Mouse (Mus musculus) fat pad, adult 2 months (tissue): ENCODE data around the gene Nde1.
A peak's percentile ranks its signal among the peaks of the same experiment; 100 is the strongest.
"Not testable (repeated sequence)": the region's sequence is repeated elsewhere in the genome, so short reads cannot be mapped to it uniquely, and the experiment has no call there.

Source experiments
- DNase-seq: peaks from one replicate; pipeline ENCODE4 v3.0.0-alpha.2; 2011; ENCODE audit warnings: low read depth, low spot score; ENCODE audit errors: extremely low read depth

Nde1 gene

GRCm38 (mm10) chr16:14162988-14163416, at the start of gene Nde1, which contains the start of gene Marf1:
TSS of gene Nde1 (plus strand) at chr16:14163275.
TSS of gene Marf1 (minus strand) at chr16:14163351.
- no peak for DNase-seq

- no peak for DNase-seq
These were observed 45.8 kb upstream of the Nde1 start for GRCm38 (mm10) chr16:14117299-14117698.

DNA sequence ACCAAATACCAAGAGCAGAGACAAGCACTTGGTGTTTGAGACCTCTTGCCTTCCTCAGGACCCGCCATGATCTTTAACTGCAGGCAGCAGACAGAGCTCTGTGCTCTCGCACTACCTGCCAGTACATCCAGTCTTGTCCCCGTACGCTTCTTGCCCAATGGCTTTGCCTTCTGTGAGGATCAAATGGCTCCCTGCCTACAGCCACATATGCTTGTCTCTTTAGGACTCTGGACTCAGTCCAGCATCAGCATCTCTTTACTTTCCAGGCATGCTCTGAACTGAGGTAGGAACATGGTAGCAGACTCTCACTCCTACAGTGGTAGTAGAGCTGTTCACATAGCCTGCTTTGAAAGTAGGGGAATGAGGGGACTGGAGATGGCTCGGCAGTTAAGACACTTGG, 42.1 kb upstream of the Nde1 start:
- DNase-seq: no peak

- DNase-seq: no peak
These were observed 41.5 kb upstream of the Nde1 start for GRCm38 (mm10) chr16:14121563-14121962.

GRCm38 (mm10) chr16:14122586-14122985, 40.5 kb upstream of the Nde1 start:
- no peak for DNase-seq

DNA sequence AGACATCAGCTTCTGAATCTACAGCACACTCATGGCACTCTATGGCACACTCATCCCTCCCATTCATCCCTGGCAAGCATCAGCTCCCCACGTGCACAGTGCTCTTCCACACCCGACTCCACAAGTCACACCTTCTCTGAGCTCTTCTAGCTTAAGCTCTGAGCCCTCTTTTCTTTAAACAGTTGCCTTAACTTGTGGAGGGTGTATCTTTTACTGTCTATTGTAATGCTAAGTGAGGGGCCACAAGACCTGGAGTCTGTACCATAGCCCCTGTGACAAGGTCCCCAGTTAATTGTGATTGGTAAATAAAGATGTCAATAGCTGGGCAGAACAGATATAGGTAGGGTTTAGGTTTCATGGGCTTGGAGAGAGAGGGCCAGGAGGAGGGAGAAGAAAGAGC, 39.2 kb upstream of the Nde1 start:
- no peak for DNase-seq

DNA sequence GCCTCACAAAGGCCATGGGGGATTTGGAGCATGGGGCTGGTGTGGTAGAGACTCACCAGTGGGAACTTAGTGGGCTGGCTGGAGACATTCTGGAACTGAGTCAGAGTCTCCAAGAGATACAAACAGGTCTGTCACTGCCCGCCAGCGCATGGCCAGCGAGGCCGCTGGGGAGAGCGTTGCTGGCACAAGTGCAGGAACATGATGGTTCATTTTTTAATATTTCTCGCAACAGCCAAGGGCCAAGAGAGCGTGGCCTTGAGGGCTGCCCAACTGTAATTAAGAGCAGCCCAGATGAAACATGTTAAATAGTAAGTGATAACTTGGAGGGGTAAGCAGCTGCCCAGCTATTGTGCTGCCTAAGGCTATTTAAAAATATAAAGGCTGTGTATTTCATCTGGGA, 38.4 kb upstream of the Nde1 start:
- DNase-seq: no peak

GRCm38 (mm10) chr16:14125253-14125652, 37.8 kb upstream of the Nde1 start:
- DNase-seq: no peak

DNA sequence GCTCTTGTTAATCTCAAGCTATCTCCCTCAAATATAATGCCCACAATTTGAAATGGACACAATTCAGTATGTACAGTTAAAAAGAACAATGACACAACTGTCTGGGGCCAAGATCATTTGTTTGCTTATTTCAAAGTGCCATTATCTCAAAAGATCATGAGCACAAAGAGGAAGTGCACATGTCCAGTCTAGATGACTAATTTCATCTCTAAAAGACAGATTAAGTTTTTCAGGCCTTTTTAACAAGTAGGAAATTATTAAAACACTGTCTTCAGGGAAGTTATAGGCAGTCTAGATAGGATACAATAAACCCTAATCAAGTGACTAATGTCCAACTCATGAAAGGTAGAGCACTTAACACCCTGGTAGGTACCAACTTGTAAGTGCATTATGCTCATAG, 34.1 kb upstream of the Nde1 start:
- no peak for DNase-seq

DNA sequence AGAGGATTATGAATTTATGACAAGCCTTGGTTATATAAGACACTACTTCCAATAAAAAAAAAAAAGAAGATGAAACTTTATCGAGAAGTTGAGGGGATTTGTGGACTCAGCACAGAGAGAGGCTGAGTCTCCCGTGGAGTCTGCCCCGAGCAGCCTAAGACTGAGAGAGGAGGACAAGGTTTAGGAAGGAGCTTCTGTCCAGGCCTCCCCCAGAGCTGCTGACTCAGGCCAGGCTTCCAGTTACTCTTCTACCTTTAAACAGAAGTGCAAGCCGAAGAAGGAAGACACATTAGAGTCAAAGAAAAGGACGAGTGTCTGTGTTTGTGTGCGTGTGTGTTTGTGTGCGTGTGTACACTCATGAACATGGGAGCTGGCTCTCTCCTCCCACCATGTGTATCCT, 32.3 kb upstream of the Nde1 start:
- no peak for DNase-seq

DNA sequence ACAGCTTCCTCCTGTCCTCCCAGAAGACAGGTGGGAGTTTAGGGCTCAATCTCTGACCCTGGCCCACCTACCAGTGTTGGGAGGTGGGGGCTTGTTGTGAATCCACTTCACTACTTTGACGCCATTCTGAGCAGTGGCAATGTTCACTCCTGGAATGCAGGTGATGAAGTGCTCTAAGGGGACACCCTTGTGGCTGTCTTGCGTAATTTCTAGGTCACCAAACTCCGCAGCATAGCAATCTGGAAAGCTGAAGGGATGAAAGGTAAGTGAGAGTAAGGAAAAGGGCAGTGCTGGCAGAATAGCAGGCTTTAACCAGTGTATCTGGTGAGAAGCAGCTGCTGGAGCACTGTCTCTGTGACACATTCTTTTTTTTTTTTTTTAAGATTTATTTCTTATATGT, 31.7 kb upstream of the Nde1 start:
- no peak for DNase-seq

DNA sequence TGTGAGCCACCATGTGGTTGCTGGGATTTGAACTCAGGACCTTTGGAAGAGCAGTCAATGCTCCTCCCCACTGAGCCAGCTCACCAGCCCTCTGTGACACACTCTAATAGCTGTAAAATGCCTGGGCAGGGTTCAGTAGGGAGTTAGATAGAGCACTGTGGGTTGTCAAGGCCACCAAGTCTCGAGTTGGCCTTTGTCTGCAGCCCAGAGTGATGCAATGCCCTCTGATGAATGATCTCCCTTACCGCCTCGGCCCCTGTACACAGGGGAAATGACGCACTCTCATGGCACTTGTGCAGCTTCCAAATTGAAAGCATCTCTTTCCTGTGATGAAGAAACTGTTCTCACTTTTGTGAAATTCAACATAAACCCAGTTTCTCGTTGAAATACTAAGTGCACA, 31.2 kb upstream of the Nde1 start:
- DNase-seq: no peak

GRCm38 (mm10) chr16:14135014-14135413, 28.1 kb upstream of the Nde1 start:
- DNase-seq: no peak

DNA sequence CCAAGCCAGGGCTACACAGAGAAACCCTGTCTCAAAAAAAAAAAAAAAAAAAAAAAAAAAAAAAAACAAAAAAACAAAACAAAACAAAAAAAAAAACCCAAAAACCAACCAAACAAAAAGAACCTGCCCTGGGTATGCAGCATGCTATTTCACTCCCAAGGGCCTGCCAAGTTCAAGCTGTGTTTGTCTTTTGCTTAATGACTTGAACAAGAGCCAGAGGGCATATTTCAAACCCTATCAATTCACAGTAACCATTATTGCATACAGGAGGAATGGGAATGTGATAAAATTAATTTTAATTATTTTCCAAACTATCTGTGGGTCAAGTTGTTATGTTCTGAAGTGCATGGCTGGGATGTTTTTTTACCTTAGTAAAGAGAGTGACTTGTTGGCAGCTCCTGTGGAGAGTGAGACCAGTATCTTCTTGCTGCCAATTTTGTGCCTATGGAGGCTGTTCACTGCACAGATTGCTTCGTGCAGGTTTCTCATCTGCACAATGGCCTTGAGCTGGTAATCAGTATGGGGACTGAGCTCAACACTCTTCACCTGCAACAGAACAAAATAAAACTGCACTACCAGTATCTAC, 25.0 kb upstream of the Nde1 start:
- no peak for DNase-seq

DNA sequence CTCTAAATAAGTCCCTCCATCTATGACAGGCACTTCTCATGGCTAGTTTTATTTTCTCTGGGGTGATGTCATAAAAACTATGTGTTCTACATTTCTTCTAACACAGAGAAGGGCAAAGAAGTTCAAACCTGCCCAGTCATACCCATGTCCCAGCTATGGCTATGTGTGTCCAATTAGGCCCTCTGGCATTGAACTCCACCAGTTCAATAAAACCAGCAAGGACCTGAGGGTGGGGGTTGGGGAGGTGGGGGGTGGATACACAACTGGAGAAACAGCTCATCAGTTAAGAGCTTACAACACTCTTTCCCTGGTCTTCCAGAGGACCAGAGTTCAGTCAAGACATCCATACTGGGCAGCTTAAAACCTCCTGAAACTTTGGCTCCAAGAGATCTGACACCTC, 24.0 kb upstream of the Nde1 start:
- no peak for DNase-seq

- no peak for DNase-seq
These were observed 19.8 kb upstream of the Nde1 start for GRCm38 (mm10) chr16:14143298-14143697.

DNA sequence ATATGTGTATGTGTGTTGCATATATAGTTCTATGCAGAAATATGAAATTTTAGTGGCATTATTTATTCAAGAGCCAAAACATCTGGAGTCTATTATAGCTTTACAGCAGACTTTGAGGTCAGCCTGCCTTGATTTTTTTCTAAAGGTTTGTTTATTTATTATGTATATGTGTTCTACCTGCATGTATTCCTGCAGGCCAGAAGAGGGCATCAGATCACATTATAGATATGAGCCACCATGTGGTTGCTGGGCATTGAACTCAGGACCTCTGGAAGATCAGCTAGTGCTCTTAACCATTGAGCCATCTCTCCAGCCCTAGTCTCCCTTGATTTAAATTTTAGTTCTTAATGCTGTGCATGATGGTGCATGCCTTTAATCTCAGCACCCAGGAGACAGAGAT, 15.4 kb upstream of the Nde1 start:
- no peak for DNase-seq

- DNase-seq: no peak
These were observed 11.4 kb upstream of the Nde1 start for GRCm38 (mm10) chr16:14151718-14152117.

DNA sequence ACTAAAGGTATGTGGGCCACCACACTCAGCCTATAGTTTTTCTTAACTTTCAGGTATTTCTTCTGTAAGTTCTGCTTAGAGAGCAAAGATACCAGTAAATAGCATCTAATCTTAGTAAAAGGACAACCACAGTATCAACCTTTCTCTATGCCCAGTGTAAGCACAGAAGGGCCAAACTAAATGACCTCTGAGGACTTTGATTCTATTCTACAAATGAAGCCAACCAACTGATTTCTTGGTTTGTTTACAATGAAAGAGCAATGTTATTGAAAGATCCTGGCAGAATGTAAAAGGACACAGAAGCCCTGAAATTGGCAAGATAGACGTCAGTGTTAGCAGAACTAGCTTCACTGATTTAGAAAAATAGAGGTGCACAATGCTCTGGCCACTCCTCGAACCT, 7.4 kb upstream of the Nde1 start:
- DNase-seq: not testable (repeated sequence)

GRCm38 (mm10) chr16:14156312-14156711, 6.8 kb upstream of the Nde1 start:
- DNase-seq: no peak

- no peak for DNase-seq
These were observed 4.5 kb upstream of the Nde1 start for GRCm38 (mm10) chr16:14158536-14158935.

GRCm38 (mm10) chr16:14158936-14159745, 3.9 kb upstream of the Nde1 start:
- DNase-seq: peak; percentile 80

DNA sequence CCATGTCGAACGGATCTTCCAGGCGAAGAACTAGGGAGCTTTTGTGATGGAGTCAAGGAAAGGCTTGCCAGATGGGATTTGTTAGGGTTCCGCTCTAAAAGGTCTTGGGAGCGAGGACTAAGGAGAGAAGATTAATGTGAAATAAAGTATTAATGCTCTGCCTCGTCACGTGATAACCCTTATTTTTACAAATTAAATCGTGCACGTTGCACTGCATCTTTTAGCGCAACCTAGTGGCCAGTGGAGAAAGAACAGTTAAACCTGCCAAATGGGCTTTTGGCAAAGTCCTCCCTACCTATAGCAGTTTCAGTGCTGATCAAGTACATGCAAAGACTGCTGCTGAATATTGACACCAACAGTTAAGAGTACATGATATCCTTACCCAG, 3.3 kb upstream of the Nde1 start:
- DNase-seq: peak; percentile 37
